ENCODE assay signal across 9 mouse cellular contexts in genomic region chr4:156188162-156188810, GRCm38 (mm10). TPM values are rescaled to one million over a fixed set of nuclear protein-coding genes. Genes with fewer than 3 reads are reported as not detected.
DNase-seq lines count a peak whose midpoint lies in the region; ATAC-seq lines count a peak whose summit lies in the region.
"Had no signal": no experiment of that assay in that cellular context is flagged by ENCODE, and none has a peak within 500 bp of the region (broad histone marks: within the 10 kb centered on the region; RNA-seq: fewer than 3 reads in every experiment).

No protein-coding gene starts in this region.

- no peaks in the 10 kb centered on the region for H3K9me3 ChIP-seq in heart, embryonic 14.5 days (ENCODE audit: control insufficient read depth, low read length)
- no peaks in the 10 kb centered on the region for H3K9me3 ChIP-seq in forebrain, embryonic 16.5 days (ENCODE audit: control insufficient read depth, low read length)
- H3K9me3 ChIP-seq in midbrain, embryonic 10.5 days (replicated peaks), result no peaks in the 10 kb centered on the region

- H3K36me3 ChIP-seq in heart, embryonic 14.5 days (ENCODE audit: control insufficient read depth, insufficient read depth, low read length), result peaks cover 52% of the 10 kb centered on the region
- peaks cover 6% of the 10 kb centered on the region for H3K36me3 ChIP-seq in forebrain, embryonic 16.5 days (ENCODE audit: control insufficient read depth, insufficient read depth)
- peaks cover 64% of the 10 kb centered on the region for H3K36me3 ChIP-seq in midbrain, embryonic 10.5 days

- no peak for ATAC-seq in heart, embryonic 14.5 days (ENCODE audit: insufficient number of reproducible peaks, insufficient read depth, low FRiP score, low read depth)
- no peak for ATAC-seq in forebrain, embryonic 16.5 days

- peaks cover 45 to 74% of the 10 kb centered on the region in 2 experiments for H3K4me1 ChIP-seq in heart, embryonic 14.5 days (ENCODE audit: control insufficient read depth in 2 of 2, insufficient read depth in 2 of 2, low read length in 2 of 2)
- H3K4me1 ChIP-seq in forebrain, embryonic 16.5 days (replicated peaks; ENCODE audit: control insufficient read depth, insufficient read depth, low read length), result peaks cover 79% of the 10 kb centered on the region
- H3K4me1 ChIP-seq in midbrain, embryonic 10.5 days, result peaks cover 99% of the 10 kb centered on the region

- no peak overlapping the region for H3K4me3 ChIP-seq in heart, embryonic 14.5 days (ENCODE audit: control insufficient read depth in 1 of 2, insufficient read depth in 1 of 2, low read depth in 1 of 2, low read length in 2 of 2)
- H3K4me3 ChIP-seq in forebrain, embryonic 16.5 days (replicated peaks; ENCODE audit: low read length), result no peak overlapping the region
- H3K4me3 ChIP-seq in midbrain, embryonic 10.5 days, result peak overlapping the region; percentile 38

- DNase-seq in heart, adult 9 months (ENCODE audit: low spot score in 2 of 2), result no peak
- DNase-seq in ES-CJ7 (ENCODE audit: low read depth, low spot score), result peak; percentile 74
- no peak for DNase-seq in midbrain, embryonic 10.5 days (ENCODE audit: low spot score)
- DNase-seq in retina, embryonic 14.5 days (ENCODE audit: low spot score), result no peak
- no peak for DNase-seq in cerebellum, adult 11 months
- no peak for DNase-seq in right cerebral cortex, postnatal 25 days
- DNase-seq: adrenal gland, postnatal 10 days had no signal

- 67% methylated on average over 5 of the region's 5 CpGs for WGBS in heart, embryonic 14.5 days
- WGBS in forebrain, embryonic 16.5 days, result 24% methylated on average over 5 of the region's 5 CpGs
- 45% methylated on average over 5 of the region's 5 CpGs for WGBS in midbrain, embryonic 10.5 days

- H3K4me2 ChIP-seq in heart, embryonic 14.5 days (ENCODE audit: low read length), result peak overlapping the region; percentile 34
- no peak overlapping the region for H3K4me2 ChIP-seq in forebrain, embryonic 16.5 days (ENCODE audit: low read length)

- peak overlapping the region; percentile 34 to 72; a peak in 3 of 4 replicates for H3K27ac ChIP-seq in heart, embryonic 14.5 days (replicated peaks in 1 of 2; ENCODE audit: control insufficient read depth in 1 of 2, insufficient read depth in 1 of 2, low read depth in 2 of 2, low read length in 2 of 2)
- H3K27ac ChIP-seq in forebrain, embryonic 16.5 days (ENCODE audit: low read length), result peak overlapping the region; percentile 6
- peak overlapping the region; percentile 85 for H3K27ac ChIP-seq in midbrain, embryonic 10.5 days (replicated peaks)

- no peaks in the 10 kb centered on the region for H3K27me3 ChIP-seq in heart, embryonic 14.5 days (ENCODE audit: control insufficient read depth, insufficient read depth, low read length)
- H3K27me3 ChIP-seq in forebrain, embryonic 16.5 days (replicated peaks; ENCODE audit: control insufficient read depth, insufficient read depth, low read length), result no peaks in the 10 kb centered on the region
- H3K27me3 ChIP-seq in midbrain, embryonic 10.5 days (ENCODE audit: low read depth, poor library complexity, severe bottlenecking), result no peaks in the 10 kb centered on the region

- 0 out of 2 replicates have a peak overlapping the region, but pooled peaks have one; percentile 46 for H3K9ac ChIP-seq in heart, embryonic 14.5 days (ENCODE audit: low read length)
- no peak overlapping the region for H3K9ac ChIP-seq in forebrain, embryonic 16.5 days (replicated peaks; ENCODE audit: low read depth, low read length)

RNA-seq across cellular contexts. Expression of gene Agrn, which starts 9.0 kb away (rescaled TPM):
- 44.1 and 47.0 TPM in 2 replicates for polyA plus RNA-seq in heart, embryonic 14.5 days (2014; fragmentation: Nextera tagmentation; extraction: Ambion mirVana)
- polyA plus RNA-seq in forebrain, embryonic 16.5 days (2015; fragmentation: Nextera tagmentation; extraction: Ambion mirVana), result 113 and 125 TPM in 2 replicates
- 55.4 and 84.4 TPM in 2 replicates for polyA plus RNA-seq in midbrain, embryonic 10.5 days (2016; fragmentation: Nextera tagmentation; extraction: Ambion mirVana)

RNA-seq across cellular contexts. Expression of gene Isg15, which starts 12.3 kb away (rescaled TPM):
- 0.84 and 1.4 TPM in 2 replicates for polyA plus RNA-seq in heart, embryonic 14.5 days (2014; fragmentation: Nextera tagmentation; extraction: Ambion mirVana)
- polyA plus RNA-seq in forebrain, embryonic 16.5 days (2015; fragmentation: Nextera tagmentation; extraction: Ambion mirVana), result 1.5 TPM in 2 replicates
- polyA plus RNA-seq in midbrain, embryonic 10.5 days (2016; fragmentation: Nextera tagmentation; extraction: Ambion mirVana), result 0.21 and 0.73 TPM in 2 replicates

RNA-seq across cellular contexts. Expression of gene AW011738, which starts 14.8 kb away (rescaled TPM):
- polyA plus RNA-seq in heart, embryonic 14.5 days (2014; fragmentation: Nextera tagmentation; extraction: Ambion mirVana), result 0.84 and 1.4 TPM in 2 replicates
- polyA plus RNA-seq in forebrain, embryonic 16.5 days (2015; fragmentation: Nextera tagmentation; extraction: Ambion mirVana), result 3.3 and 4.0 TPM in 2 replicates
- polyA plus RNA-seq in midbrain, embryonic 10.5 days (2016; fragmentation: Nextera tagmentation; extraction: Ambion mirVana), result 5.1 and 6.5 TPM in 2 replicates

RNA-seq across cellular contexts. Expression of gene Perm1, which starts 27.4 kb away (rescaled TPM):
- polyA plus RNA-seq in heart, embryonic 14.5 days (2014; fragmentation: Nextera tagmentation; extraction: Ambion mirVana), result 6.1 and 6.5 TPM in 2 replicates
- 1.7 and 1.8 TPM in 2 replicates for polyA plus RNA-seq in forebrain, embryonic 16.5 days (2015; fragmentation: Nextera tagmentation; extraction: Ambion mirVana)
- polyA plus RNA-seq in midbrain, embryonic 10.5 days (2016; fragmentation: Nextera tagmentation; extraction: Ambion mirVana), result 1.1 and 1.3 TPM in 2 replicates

RNA-seq across cellular contexts. Expression of gene Plekhn1, which starts 46.4 kb away (rescaled TPM):
- polyA plus RNA-seq in heart, embryonic 14.5 days (2014; fragmentation: Nextera tagmentation; extraction: Ambion mirVana), result 13.5 and 15.3 TPM in 2 replicates
- 27.6 and 31.9 TPM in 2 replicates for polyA plus RNA-seq in forebrain, embryonic 16.5 days (2015; fragmentation: Nextera tagmentation; extraction: Ambion mirVana)
- polyA plus RNA-seq in midbrain, embryonic 10.5 days (2016; fragmentation: Nextera tagmentation; extraction: Ambion mirVana), result 23.2 and 24.4 TPM in 2 replicates

Comparison
In these comparisons a context has a peak if more than half of its experiments do, and no peak if none do; other contexts are left out.
1. H3K27ac ChIP-seq: peak in every context shown above with its lines; median percentile 85 in midbrain, embryonic 10.5 days; 53 in heart, embryonic 14.5 days; 6 in forebrain, embryonic 16.5 days.